Mouse (Mus musculus): ENCODE measurements around the gene Col23a1.

DNA sequence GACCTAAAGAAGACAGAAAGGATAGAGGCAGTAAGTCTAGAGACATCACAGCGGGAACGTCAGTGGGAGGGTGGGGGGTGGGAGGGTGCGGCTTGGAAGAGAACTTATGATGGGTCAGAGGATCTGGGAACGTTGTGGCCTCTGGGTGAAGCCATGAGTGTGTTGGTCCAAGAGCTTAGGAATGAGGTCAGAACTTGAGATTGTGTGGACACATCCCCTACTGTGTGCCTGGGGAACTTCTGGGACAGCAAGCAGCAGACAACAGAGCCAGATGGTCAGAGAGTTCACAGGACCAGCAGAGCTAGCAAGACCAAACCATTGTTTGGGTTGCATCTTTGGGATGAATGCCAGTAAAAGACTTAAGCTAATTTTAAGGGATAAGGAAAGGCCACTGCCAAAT is 279.1 kb downstream of the Col23a1 start:
- no peak for TF ChIP-seq POLR2A (IDR thresholded peaks at IDR 0.05; ENCODE audit: insufficient read depth, low read length)
- TF ChIP-seq CTCF (IDR thresholded peaks at IDR 0.05; ENCODE audit: low read depth, low read length) = no peak
- no peak for TF ChIP-seq EP300 (IDR thresholded peaks at IDR 0.05; ENCODE audit: insufficient read depth, low read depth, low read length)
